Mouse (Mus musculus): Measurements from ENCODE around the gene Zdhhc17.

Gene Zdhhc17

GRCm38 (mm10) chr10:110920368-110920950 is 89.5 kb downstream of the Zdhhc17 start:
- DNase-seq (ENCODE audit: low spot score): no peak

- DNase-seq (ENCODE audit: low spot score): peak; percentile 90
Measured at GRCm38 (mm10) chr10:110919531-110920343, 90.2 kb downstream of the Zdhhc17 start, which contains the start of gene Csrp2. Csrp2 (plus strand) TSS chr10:110919789.

- DNase-seq (ENCODE audit: low spot score): no peak
Measured at GRCm38 (mm10) chr10:110918414-110919391, 91.2 kb downstream of the Zdhhc17 start.

GRCm38 (mm10) chr10:110917521-110917920 is 92.4 kb downstream of the Zdhhc17 start:
- DNase-seq (ENCODE audit: low spot score): no peak

- no peak for DNase-seq (ENCODE audit: low spot score)
Measured at GRCm38 (mm10) chr10:110916666-110917344, 93.1 kb downstream of the Zdhhc17 start.

GRCm38 (mm10) chr10:110903862-110904261 is 106.1 kb downstream of the Zdhhc17 start:
- DNase-seq (ENCODE audit: low spot score): no peak

- no peak for DNase-seq (ENCODE audit: low spot score)
Measured at GRCm38 (mm10) chr10:110899744-110900501, 110.0 kb downstream of the Zdhhc17 start.

All from testis, postnatal 10 days (tissue).